Mouse (Mus musculus): Measurements from ENCODE around the gene Oxct1. TPM values are rescaled to one million over a fixed set of nuclear protein-coding genes. Genes with fewer than 3 reads are reported as not detected.

Gene Oxct1
- polyA plus RNA-seq, 1 experiment: 40.4 TPM

DNA sequence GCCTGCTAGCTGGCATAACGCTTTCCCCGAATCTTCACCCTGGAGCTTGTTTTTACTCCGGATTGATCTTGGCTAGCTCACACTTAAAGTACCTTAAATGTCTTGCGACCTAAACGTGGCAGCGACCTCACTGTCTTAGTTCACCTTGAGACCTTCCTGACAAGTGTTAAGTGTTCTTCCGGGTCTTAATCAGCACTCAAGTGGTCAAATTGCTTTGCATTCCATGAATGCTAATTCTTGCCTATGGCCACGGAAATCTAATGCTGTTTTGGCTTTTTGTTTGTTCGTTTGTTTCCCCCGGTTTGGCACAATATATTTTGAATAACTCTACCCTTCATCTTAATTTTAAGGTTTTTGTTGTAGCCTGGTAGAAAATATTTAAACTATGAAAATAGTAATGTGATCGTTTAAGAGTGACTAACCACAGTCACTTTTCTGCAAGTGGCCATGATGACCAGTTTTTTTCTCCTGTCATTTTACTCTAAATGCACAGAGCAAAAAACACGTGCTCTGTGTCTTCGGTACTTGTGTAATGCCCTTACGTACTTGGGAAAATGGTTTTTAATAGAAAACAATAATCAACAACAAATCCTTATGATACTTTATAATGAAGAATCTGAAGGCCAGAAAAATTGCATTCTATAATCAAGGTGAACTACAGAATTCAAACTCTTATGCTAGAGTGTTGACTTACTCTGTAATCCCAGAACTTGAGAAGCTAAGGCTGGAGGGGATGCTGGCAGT lies 29.7 kb upstream of the Oxct1 start:
- Histone ChIP-seq H3K4me2 (ENCODE audit: low read depth) (peak overlapping the region; percentile 99), H3K79me2 (ENCODE audit: control insufficient read depth, insufficient read depth) (peaks cover 17% of the 10 kb centered on the region), H3K4me3 (peak overlapping the region; percentile 46), H3K36me3 (ENCODE audit: control insufficient read depth, insufficient read depth) (peaks cover 7% of the 10 kb centered on the region), H3ac (ENCODE audit: control insufficient read depth, insufficient read length) (peak overlapping the region; percentile 71), H3K27me3 (ENCODE audit: control insufficient read depth, insufficient read depth, insufficient read length) (no peaks in the 10 kb centered on the region)
- TF ChIP-seq MYOG (IDR thresholded peaks at IDR 0.05; ENCODE audit: control insufficient read depth in 1 of 3, insufficient read depth in 1 of 3, insufficient read length in 2 of 3, low read depth in 2 of 3) (no peak), REST (IDR thresholded peaks at IDR 0.05; ENCODE audit: insufficient read depth, insufficient read length) (no peak), TCF12 (IDR thresholded peaks at IDR 0.05; ENCODE audit: insufficient read depth, poor library complexity, severe bottlenecking) (no peak), MYOD1 (IDR thresholded peaks at IDR 0.05; ENCODE audit: control insufficient read depth in 1 of 3, insufficient read length in 2 of 3, low read depth in 2 of 3) (no peak)

DNA sequence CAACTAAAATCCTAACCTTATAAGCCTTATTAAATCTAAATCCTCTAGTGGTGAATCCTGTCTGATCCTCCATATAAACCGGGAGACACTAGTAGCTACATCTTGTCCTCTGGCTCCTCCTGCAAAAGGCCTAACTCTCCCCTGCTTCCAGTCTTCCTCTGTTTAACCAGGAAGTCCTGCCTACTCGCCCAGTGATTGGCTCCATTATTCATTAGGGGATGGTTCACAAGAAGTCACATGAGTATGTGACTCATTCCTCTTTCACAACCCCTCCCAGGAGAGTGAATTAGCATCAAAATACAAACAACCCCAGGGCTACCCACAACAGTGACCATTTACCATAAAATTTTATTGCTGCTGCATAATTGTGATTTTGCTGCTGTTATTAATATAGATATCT lies 27.0 kb upstream of the Oxct1 start:
- Histone ChIP-seq H3K4me2 (ENCODE audit: low read depth) (peak overlapping the region; percentile 2), H3K36me3 (ENCODE audit: control insufficient read depth, insufficient read depth) (no peaks in the 10 kb centered on the region), H3K27me3 (ENCODE audit: control insufficient read depth, insufficient read depth, insufficient read length) (no peaks in the 10 kb centered on the region), H3K79me2 (ENCODE audit: control insufficient read depth, insufficient read depth) (peaks cover 9% of the 10 kb centered on the region), H3K4me3 (no peak overlapping the region), H3ac (ENCODE audit: control insufficient read depth, insufficient read length) (no peak overlapping the region)
- TF ChIP-seq MAX (IDR thresholded peaks at IDR 0.05; ENCODE audit: low read depth): no peak
- TF ChIP-seq REST (IDR thresholded peaks at IDR 0.05; ENCODE audit: insufficient read depth, insufficient read length): no peak
- TF ChIP-seq USF1 (IDR thresholded peaks at IDR 0.05; ENCODE audit: low read depth): peak; percentile 54
- TF ChIP-seq CEBPB (IDR thresholded peaks at IDR 0.05; ENCODE audit: insufficient read depth, poor library complexity, severe bottlenecking): 0 out of 2 replicates have a peak, but pooled peaks have one; percentile 58

DNA sequence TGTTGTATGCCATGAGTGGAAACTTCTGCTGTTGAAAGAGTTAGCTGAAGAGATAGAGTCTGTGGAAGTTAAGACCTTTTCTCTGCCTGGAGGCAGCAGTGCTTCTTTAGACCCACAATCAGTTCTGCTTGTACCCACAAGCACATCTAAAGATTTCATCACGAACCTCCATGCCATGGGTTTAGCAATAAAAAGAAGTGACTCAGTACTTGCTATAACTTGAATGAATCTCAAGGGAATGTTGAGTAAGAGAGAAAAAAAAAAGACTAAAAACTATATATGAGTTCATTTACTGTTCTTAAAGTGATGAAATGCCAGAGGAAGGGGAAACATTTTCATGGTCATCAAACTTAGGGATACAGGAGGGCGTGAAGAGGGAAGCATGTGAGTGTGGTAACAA lies 25.6 kb upstream of the Oxct1 start:
- H3K4me3 ChIP-seq: no peak overlapping the region
- TF ChIP-seq CEBPB (IDR thresholded peaks at IDR 0.05; ENCODE audit: insufficient read depth, poor library complexity, severe bottlenecking) (peak; percentile 63; the same call in 1 of the 2 replicates), REST (IDR thresholded peaks at IDR 0.05; ENCODE audit: insufficient read depth, insufficient read length) (no peak)
- H3K4me2 ChIP-seq (ENCODE audit: low read depth): no peak overlapping the region
- H3K79me2 ChIP-seq (ENCODE audit: control insufficient read depth, insufficient read depth): no peaks in the 10 kb centered on the region
- H3ac ChIP-seq (ENCODE audit: control insufficient read depth, insufficient read length): no peak overlapping the region
- no peaks in the 10 kb centered on the region for H3K36me3 ChIP-seq (ENCODE audit: control insufficient read depth, insufficient read depth)
- no peaks in the 10 kb centered on the region for H3K27me3 ChIP-seq (ENCODE audit: control insufficient read depth, insufficient read depth, insufficient read length)

DNA sequence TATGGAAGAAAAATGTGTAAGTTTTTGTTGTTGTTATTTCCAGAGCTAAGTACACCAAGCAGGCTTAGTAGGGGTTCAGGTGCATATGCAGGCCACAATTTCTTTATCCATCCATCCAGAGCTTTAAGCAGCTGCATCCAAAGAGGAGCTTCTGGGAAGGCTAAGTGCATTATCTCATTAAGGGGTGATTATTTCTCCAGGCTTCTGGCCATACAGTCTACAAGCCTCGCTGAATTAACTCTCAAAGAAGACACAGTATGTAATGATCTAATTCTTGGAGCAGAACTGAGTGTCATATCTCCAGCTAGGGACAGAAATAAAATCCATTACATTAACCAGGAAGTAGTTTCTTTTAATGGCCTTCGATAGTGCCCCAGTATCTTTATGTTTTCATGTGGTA lies 12.3 kb upstream of the Oxct1 start:
- no peak overlapping the region for H3ac ChIP-seq (ENCODE audit: control insufficient read depth, insufficient read length)
- H3K4me2 ChIP-seq (ENCODE audit: low read depth): no peak overlapping the region
- no peaks in the 10 kb centered on the region for H3K79me2 ChIP-seq (ENCODE audit: control insufficient read depth, insufficient read depth)
- no peak for TF ChIP-seq USF1 (IDR thresholded peaks at IDR 0.05; ENCODE audit: low read depth)
- no peak for TF ChIP-seq TCF12 (IDR thresholded peaks at IDR 0.05; ENCODE audit: insufficient read depth, poor library complexity, severe bottlenecking)
- no peak for TF ChIP-seq E2F4 (IDR thresholded peaks at IDR 0.05; ENCODE audit: insufficient read depth)
- TF ChIP-seq TCF3 (IDR thresholded peaks at IDR 0.05; ENCODE audit: insufficient read length, low read depth): no peak
- no peak for TF ChIP-seq MYOD1 (IDR thresholded peaks at IDR 0.05; ENCODE audit: control insufficient read depth in 1 of 3, insufficient read length in 2 of 3, low read depth in 2 of 3)
- no peak for TF ChIP-seq MAX (IDR thresholded peaks at IDR 0.05; ENCODE audit: low read depth)
- TF ChIP-seq CEBPB (IDR thresholded peaks at IDR 0.05; ENCODE audit: insufficient read depth, poor library complexity, severe bottlenecking): no peak
- peaks cover 7% of the 10 kb centered on the region for H3K27me3 ChIP-seq (ENCODE audit: control insufficient read depth, insufficient read depth, insufficient read length)
- H3K4me3 ChIP-seq: no peak overlapping the region
- H3K36me3 ChIP-seq (ENCODE audit: control insufficient read depth, insufficient read depth): no peaks in the 10 kb centered on the region

DNA sequence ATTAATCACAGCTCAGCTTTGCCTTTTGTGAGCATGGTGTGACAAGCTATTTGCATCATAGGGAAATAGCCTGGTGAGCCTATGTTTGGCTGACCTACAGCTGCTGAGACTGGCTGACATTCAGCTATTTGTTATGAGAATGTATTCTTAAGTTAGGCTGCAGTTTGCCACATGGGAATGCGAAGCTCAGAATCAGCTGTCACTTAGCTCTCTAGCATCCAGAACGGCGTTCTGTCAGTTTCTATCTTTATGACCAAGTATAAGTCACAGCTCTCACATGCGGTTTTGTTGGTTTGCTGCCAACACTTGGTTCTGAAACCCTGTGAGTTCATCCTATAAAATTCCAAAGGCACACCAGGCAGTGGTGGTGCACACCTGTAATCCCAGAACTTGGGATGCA lies 5.5 kb upstream of the Oxct1 start:
- TF ChIP-seq TCF12 (IDR thresholded peaks at IDR 0.05; ENCODE audit: insufficient read depth, poor library complexity, severe bottlenecking) (peak; percentile 34), MYOD1 (IDR thresholded peaks at IDR 0.05; ENCODE audit: control insufficient read depth in 1 of 3, insufficient read length in 2 of 3, low read depth in 2 of 3) (peak; percentile 34 to 70 (median 60)), SRF (IDR thresholded peaks at IDR 0.05; ENCODE audit: control insufficient read depth, insufficient read length, low read depth) (no peak), CEBPB (IDR thresholded peaks at IDR 0.05; ENCODE audit: insufficient read depth, poor library complexity, severe bottlenecking) (peak; percentile 59; the same call in 1 of the 2 replicates), POLR2AphosphoS2 (IDR thresholded peaks at IDR 0.05; ENCODE audit: insufficient read length, low read depth) (no peak), MYOG (IDR thresholded peaks at IDR 0.05; ENCODE audit: control insufficient read depth in 1 of 3, insufficient read depth in 1 of 3, insufficient read length in 2 of 3, low read depth in 2 of 3) (peak in 2 of 3 experiments; percentile 45 to 90), E2F4 (IDR thresholded peaks at IDR 0.05; ENCODE audit: insufficient read depth) (no peak), POLR2A (IDR thresholded peaks at IDR 0.05; ENCODE audit: insufficient read length, low read depth) (no peak), TCF3 (IDR thresholded peaks at IDR 0.05; ENCODE audit: insufficient read length, low read depth) (no peak), USF1 (IDR thresholded peaks at IDR 0.05; ENCODE audit: low read depth) (no peak)
- H3ac ChIP-seq (ENCODE audit: control insufficient read depth, insufficient read length): no peak overlapping the region
- H3K4me3 ChIP-seq: no peak overlapping the region
- no peaks in the 10 kb centered on the region for H3K79me2 ChIP-seq (ENCODE audit: control insufficient read depth, insufficient read depth)
- H3K36me3 ChIP-seq (ENCODE audit: control insufficient read depth, insufficient read depth): no peaks in the 10 kb centered on the region
- H3K4me2 ChIP-seq (ENCODE audit: low read depth): peak overlapping the region; percentile 3
- peaks cover 7% of the 10 kb centered on the region for H3K27me3 ChIP-seq (ENCODE audit: control insufficient read depth, insufficient read depth, insufficient read length)
